Mouse (Mus musculus) small intestine, adult 2 months (tissue): Measurements from ENCODE around the gene Cldn7. TPM values are rescaled to one million over a fixed set of nuclear protein-coding genes. Genes with fewer than 3 reads are reported as not detected.

Experiments
- H3K27ac ChIP-seq: fragments of 200-500 bp; 2 replicates; pipeline ENCODE4 v1.5.1; 2012; ENCODE audit warnings: low read depth, low read length, control low read depth, inconsistent platforms; ENCODE audit not compliant: insufficient read depth
- H3K27me3 ChIP-seq: fragments of 200-500 bp; 2 replicates; pipeline ENCODE4 v1.6.1; 2012; ENCODE audit warnings: mild to moderate bottlenecking, moderate library complexity, low read length, inconsistent platforms; ENCODE audit not compliant: control insufficient read depth, insufficient read depth
- H3K36me3 ChIP-seq: fragments of 200-500 bp; 2 replicates; pipeline ENCODE4 v1.6.1; 2012; ENCODE audit warnings: mild to moderate bottlenecking, low read length, control low read depth, inconsistent platforms; ENCODE audit not compliant: control insufficient read depth, insufficient read depth
- H3K4me1 ChIP-seq: fragments of 200-500 bp; 2 replicates; pipeline ENCODE4 v1.6.1; 2012; ENCODE audit warnings: low read length, inconsistent platforms, mixed read lengths; ENCODE audit not compliant: control insufficient read depth, insufficient read depth, insufficient read length
- H3K4me3 ChIP-seq: fragments of 200-500 bp; 2 replicates; pipeline ENCODE4 v1.5.1; 2012; ENCODE audit warnings: low read depth, mild to moderate bottlenecking, control low read depth, inconsistent platforms, low read length, moderate library complexity
- CTCF ChIP-seq: fragments of 200-500 bp; IDR thresholded peaks from 2 replicates; pipeline ENCODE4 v1.5.1; 2012; ENCODE audit warnings: low read depth, mild to moderate bottlenecking, control low read depth, inconsistent platforms, low read length, moderate library complexity, mixed read lengths; ENCODE audit not compliant: insufficient replicate concordance, insufficient read length; ENCODE audit errors: extremely low read depth
- POLR2A ChIP-seq: fragments of 200-500 bp; IDR thresholded peaks from 2 replicates; pipeline ENCODE4 v1.6.1; 2012; ENCODE audit warnings: low read depth, mild to moderate bottlenecking, control low read depth, inconsistent platforms, low read length, moderate library complexity
- WGBS: fragments of 180-500 bp; shearing (Covaris S2); methylation state at CpG from one replicate; pipeline ENCODE4 v1.1.7; 2018; 5-methylcytosine and 5-hydroxymethylcytosine counted together
- polyA plus RNA-seq: library from polyadenylated mRNA; depleted of rRNA; stranded (reverse); fragments of >200 nt; gene quantifications from 2 replicates; pipeline ENCODE4 v1.2.3, GENCODE M21; 2012

Gene Cldn7
- polyA plus RNA-seq, 1 experiment: 1,844 TPM

DNA sequence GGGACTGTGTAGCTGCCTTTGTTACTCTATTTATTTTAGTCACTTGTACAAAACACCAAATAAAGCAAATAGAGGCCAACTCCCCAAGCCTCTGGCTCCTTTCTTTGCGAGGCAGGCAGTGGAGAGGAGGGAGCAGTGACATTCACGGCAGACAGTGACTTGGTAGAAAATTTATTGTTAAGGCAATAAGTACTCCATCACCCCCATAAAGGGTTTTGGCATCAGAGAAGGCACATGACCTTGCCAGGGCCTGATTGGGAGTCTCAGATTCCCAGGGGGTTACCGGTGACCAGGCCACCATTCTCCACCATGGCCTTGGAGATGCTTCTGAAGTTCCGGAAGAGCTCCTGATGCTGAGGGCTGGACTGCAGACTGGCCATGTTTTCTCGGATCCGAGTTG, 45.5 kb downstream of the Cldn7 start:
- no peak overlapping the region for H3K27ac ChIP-seq
- H3K4me1 ChIP-seq: peaks cover 2% of the 10 kb centered on the region; the same call in 1 of the 2 replicates
- TF ChIP-seq POLR2A (no peak), CTCF (no peak)
- no peak overlapping the region for H3K4me3 ChIP-seq
- WGBS: 85% methylated on average over 6 of the region's 6 CpGs
- H3K27me3 ChIP-seq: no peaks in the 10 kb centered on the region
- H3K36me3 ChIP-seq: peaks cover 60% of the 10 kb centered on the region

DNA sequence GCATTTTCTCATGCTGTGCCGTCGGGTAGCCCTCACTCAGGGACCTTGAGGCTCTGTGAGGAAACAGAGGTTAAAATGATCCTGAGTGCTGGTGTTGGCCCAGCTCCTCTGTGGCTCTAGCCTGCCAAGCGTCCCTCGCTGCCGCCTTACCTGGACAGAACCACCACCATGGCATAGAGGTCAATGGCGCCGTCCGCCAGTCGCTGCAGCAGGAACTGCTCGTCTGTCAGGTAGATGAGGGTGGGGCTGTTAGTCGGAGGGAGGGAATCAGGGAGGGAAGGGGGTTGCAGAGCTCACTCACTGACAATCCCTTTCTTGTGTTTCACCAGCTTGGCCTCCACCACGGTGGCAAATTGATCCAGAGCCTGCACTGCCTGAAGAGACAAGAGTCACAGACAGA, 46.0 kb downstream of the Cldn7 start:
- Histone ChIP-seq H3K36me3 (peaks cover 60% of the 10 kb centered on the region), H3K4me1 (peaks cover 2% of the 10 kb centered on the region; the same call in 1 of the 2 replicates), H3K27ac (no peak overlapping the region), H3K4me3 (no peak overlapping the region), H3K27me3 (no peaks in the 10 kb centered on the region)
- no peak for TF ChIP-seq CTCF
- no peak for TF ChIP-seq POLR2A
- 80% methylated on average over 12 of the region's 12 CpGs for WGBS

DNA sequence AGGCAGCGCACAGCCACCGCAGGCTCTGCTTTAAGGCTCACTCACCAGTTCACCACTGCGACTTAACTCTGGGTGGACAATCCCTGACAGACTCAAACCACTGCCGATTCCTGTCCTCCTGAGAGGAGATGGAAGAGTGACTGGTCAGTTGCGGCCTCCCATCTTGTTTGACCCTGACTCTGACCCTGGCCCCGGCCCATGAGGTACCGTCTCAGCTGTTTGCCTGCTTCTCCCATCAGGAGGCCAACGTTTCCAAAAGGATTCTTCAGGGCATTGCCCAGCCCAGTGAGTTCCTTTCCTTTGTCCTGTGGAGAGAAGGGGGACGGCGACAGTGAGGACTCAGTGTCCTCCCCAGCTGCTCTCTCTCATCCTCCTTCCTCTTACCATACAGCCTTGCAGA, 46.4 kb downstream of the Cldn7 start:
- no peaks in the 10 kb centered on the region for H3K27me3 ChIP-seq
- TF ChIP-seq POLR2A: no peak
- no peak for TF ChIP-seq CTCF
- 88% methylated on average over 10 of the region's 10 CpGs for WGBS

DNA sequence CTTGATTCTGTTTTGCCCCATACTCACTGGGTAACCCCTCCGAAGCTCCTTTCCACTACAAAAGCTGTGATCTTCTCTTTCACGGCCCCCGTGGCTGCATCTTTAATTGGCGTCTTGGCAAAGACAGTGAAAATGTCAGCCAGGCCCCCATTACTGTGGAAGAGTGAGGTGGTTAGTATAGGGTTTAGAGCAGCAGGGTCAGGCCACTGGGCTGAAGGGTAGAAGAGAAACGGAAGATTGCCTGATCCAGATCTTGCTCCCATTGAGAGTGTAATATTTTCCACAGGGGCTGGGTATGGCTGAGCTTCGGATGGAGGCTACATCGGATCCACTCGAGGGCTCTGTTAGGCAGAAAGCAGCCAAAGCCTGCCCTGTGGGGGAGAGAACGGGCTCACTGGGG, 48.4 kb downstream of the Cldn7 start:
- no peak overlapping the region for H3K4me3 ChIP-seq
- WGBS: 91% methylated on average over 9 of the region's 9 CpGs
- H3K27me3 ChIP-seq: no peaks in the 10 kb centered on the region
- TF ChIP-seq CTCF (no peak), POLR2A (no peak)
- H3K36me3 ChIP-seq: peaks cover 45% of the 10 kb centered on the region
- H3K27ac ChIP-seq: no peak overlapping the region
- H3K4me1 ChIP-seq: peaks cover 2% of the 10 kb centered on the region; the same call in 1 of the 2 replicates

More for the DNA sequence above, 46.4 kb downstream of the Cldn7 start:
- Histone ChIP-seq H3K4me3 (no peak overlapping the region), H3K27ac (no peak overlapping the region), H3K4me1 (peaks cover 2% of the 10 kb centered on the region; the same call in 1 of the 2 replicates), H3K36me3 (peaks cover 58% of the 10 kb centered on the region)

DNA sequence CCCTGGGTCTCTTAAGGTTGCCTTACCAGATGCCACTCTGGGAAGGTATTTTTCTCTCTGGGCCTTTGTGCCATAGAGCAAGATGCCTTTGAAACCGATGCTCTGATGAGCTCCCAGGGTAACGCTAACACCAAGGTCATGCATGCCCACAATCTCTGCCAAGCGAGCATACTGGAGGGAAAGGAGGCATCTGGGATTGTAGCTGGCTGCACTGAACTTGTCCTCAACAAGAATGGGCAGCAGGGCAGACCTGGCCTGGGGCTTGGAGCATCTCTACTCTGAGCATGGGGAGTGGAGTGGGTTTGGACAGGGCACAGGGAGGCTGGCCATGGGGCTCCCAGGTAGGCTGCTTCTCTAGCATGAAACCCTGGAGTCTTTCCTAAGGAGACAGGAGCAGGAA, 48.8 kb downstream of the Cldn7 start:
- Histone ChIP-seq H3K4me3 (no peak overlapping the region), H3K27me3 (no peaks in the 10 kb centered on the region), H3K36me3 (peaks cover 41% of the 10 kb centered on the region), H3K4me1 (peaks cover 2% of the 10 kb centered on the region; the same call in 1 of the 2 replicates), H3K27ac (no peak overlapping the region)
- TF ChIP-seq POLR2A (no peak), CTCF (no peak)
- 81% methylated on average over 3 of the region's 3 CpGs for WGBS

DNA sequence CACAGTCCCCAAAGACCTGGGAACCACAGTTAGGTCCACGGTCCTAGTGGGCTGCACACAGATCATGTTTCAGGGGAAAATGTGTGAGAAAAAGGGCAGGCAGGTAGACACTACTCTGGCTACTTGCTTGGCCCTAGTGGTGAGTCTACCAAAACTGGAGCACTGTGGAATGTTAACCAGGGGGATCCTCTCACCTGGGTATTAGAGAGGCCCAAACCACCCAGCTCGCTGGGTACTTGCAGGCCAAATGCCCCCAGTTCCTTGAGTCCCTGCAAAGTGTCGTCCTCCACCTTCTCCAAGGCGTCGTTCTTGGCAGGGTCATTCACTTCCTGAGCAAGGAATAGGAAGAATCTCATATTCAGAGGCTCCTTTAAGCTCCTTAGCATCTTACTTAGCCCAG, 49.5 kb downstream of the Cldn7 start:
- no peak overlapping the region for H3K27ac ChIP-seq
- no peak overlapping the region for H3K4me3 ChIP-seq
- no peak for TF ChIP-seq CTCF
- H3K27me3 ChIP-seq: no peaks in the 10 kb centered on the region
- H3K36me3 ChIP-seq: peaks cover 35% of the 10 kb centered on the region
- WGBS: 73% methylated on average over 5 of the region's 5 CpGs
- H3K4me1 ChIP-seq: peaks cover 2% of the 10 kb centered on the region; the same call in 1 of the 2 replicates

DNA sequence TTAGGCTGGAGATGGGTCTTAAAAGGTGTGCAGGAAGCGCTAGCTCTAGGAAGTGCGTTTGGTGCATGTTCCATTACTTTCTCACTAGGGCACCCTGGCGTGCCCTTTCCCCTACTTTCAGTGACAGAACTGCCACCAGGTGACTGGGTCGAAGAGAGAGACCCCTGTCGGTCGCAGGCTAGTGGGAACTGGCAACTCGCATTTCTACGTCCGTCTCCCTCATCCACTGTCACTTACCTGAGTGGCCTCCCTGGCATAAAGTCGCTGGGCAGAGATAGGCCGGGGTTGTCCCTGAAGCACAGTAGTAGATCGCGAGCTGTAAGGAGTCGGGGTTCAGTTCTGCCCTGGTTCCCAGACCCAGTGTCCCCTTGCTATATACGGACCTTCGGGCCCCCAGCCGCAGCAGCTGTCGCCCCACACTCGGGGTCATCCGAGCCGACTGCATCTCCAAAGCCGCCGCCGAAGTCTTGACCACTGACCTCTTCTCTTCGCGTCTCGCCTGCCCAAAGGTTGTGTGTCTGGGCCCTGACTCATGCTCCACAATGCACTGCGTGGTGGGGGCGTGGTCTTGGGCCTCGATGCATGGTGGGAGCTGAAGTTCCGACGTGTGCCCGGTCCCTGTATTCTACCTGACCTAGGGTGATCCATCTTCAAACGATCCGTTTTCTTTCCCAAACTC, 50.4 kb downstream of the Cldn7 start, which contains the start of gene Acadvl:
Acadvl (minus strand) TSS at position 532 of the 679 bp plus-strand sequence.
- peaks cover 29% of the 10 kb centered on the region for H3K36me3 ChIP-seq
- H3K27ac ChIP-seq: peak within 1 kb of the TSS; percentile 32
- WGBS: under 1% methylated on average over 35 of the region's 35 CpGs
- H3K27me3 ChIP-seq: no peaks in the 10 kb centered on the region
- peaks cover 2% of the 10 kb centered on the region; the same call in 1 of the 2 replicates for H3K4me1 ChIP-seq
- TF ChIP-seq CTCF (no peak), POLR2A (peak; percentile 42; the same call in 1 of the 2 replicates)
- peak within 1 kb of the TSS; percentile 81 for H3K4me3 ChIP-seq
